ENCODE assay signal across 7 mouse cellular contexts in the genomic region with DNA sequence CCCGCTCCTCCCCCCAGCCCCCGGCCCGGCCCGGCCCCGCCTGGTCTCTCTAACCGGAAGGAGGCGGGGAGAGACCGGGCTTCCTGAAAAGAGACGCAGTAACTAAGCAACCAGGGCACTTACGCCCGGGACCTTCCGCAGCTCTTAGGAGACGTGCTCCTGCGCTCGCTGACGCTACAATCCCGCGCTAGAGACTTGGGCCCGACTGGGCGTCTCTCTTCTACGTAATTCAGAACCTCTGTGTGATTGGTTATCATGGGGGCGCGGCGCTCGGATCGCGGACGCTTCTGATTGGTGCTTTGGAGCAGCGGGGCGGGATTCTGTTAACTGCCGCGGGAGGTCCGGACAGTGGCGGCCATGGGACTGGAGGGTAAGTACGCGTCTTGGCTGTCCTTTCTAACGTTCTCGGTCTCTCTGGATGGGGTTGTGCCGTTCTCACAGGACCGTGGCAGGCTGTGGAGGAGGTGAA. TPM values are rescaled to one million over a fixed set of nuclear protein-coding genes. Genes with fewer than 3 reads are reported as not detected.
DNase-seq lines count a peak whose midpoint lies in the region; ATAC-seq lines count a peak whose summit lies in the region.

A gene (plus strand): TSS at position 317 of the 469 bp plus-strand sequence.

- H3K36me3 ChIP-seq in intestine, embryonic 16.5 days (ENCODE audit: control insufficient read depth, insufficient read depth, low read length), result no peaks in the 10 kb centered on the region
- H3K36me3 ChIP-seq in midbrain, embryonic 11.5 days (ENCODE audit: control insufficient read depth, insufficient read depth, low read length), result no peaks in the 10 kb centered on the region

- 14% methylated on average over 38 of the region's 40 CpGs for WGBS in intestine, embryonic 16.5 days
- WGBS in midbrain, embryonic 11.5 days, result 22% methylated on average over 39 of the region's 40 CpGs

- H3K27me3 ChIP-seq in intestine, embryonic 16.5 days (replicated peaks; ENCODE audit: control insufficient read depth, insufficient read depth, low read length), result no peaks in the 10 kb centered on the region
- no peaks in the 10 kb centered on the region; the same call in 1 of the 2 replicates for H3K27me3 ChIP-seq in midbrain, embryonic 11.5 days (ENCODE audit: control insufficient read depth, insufficient read depth, low read length)

- H3K4me1 ChIP-seq in intestine, embryonic 16.5 days (ENCODE audit: control insufficient read depth, insufficient read depth, low read length), result no peaks in the 10 kb centered on the region
- peaks cover 3% of the 10 kb centered on the region; the same call in 1 of the 2 replicates for H3K4me1 ChIP-seq in midbrain, embryonic 11.5 days (ENCODE audit: control insufficient read depth, insufficient read depth, low read length)

- H3K27ac ChIP-seq in intestine, embryonic 16.5 days (ENCODE audit: low read length), result peak within 1 kb of the TSS; percentile 72
- no peak within 1 kb of the TSS; the same call in 1 of the 2 replicates for H3K27ac ChIP-seq in midbrain, embryonic 11.5 days (ENCODE audit: low read depth, low read length)

- H3K4me2 ChIP-seq in intestine, embryonic 16.5 days (ENCODE audit: low read depth, low read length), result peak within 1 kb of the TSS; percentile 46
- peak within 1 kb of the TSS; percentile 46 for H3K4me2 ChIP-seq in midbrain, embryonic 11.5 days

- no peaks in the 10 kb centered on the region for H3K9me3 ChIP-seq in intestine, embryonic 16.5 days (ENCODE audit: control insufficient read depth, low read length)
- no peaks in the 10 kb centered on the region for H3K9me3 ChIP-seq in midbrain, embryonic 11.5 days (ENCODE audit: control insufficient read depth, low read length)

- peak within 1 kb of the TSS; percentile 65 for H3K4me3 ChIP-seq in intestine, embryonic 16.5 days (ENCODE audit: low read length)
- peak within 1 kb of the TSS; percentile 47 for H3K4me3 ChIP-seq in midbrain, embryonic 11.5 days (ENCODE audit: low read depth, low read length)

- intact Hi-C loops in gastrocnemius, postnatal 36 days (cut with DNase I), result no loop called here
- intact Hi-C loops in left cerebral cortex, postnatal 36 days (cut with DNase I), result no loop called here

- ATAC-seq in intestine, embryonic 16.5 days, result peak; percentile 99
- ATAC-seq in midbrain, embryonic 11.5 days (ENCODE audit: low FRiP score), result peak; percentile 99

- peak within 1 kb of the TSS; percentile 78 for H3K9ac ChIP-seq in intestine, embryonic 16.5 days (ENCODE audit: low read depth, low read length)
- peak within 1 kb of the TSS; percentile 70 for H3K9ac ChIP-seq in midbrain, embryonic 11.5 days (ENCODE audit: low read length)

- peak; percentile 94 for DNase-seq in adrenal gland, adult 2 months
- DNase-seq in embryo, embryonic 11.5 days (ENCODE audit: low read depth, low spot score), result peak; percentile 82
- peak; percentile 78 to 81 for DNase-seq in gastrocnemius, postnatal 36 days
- DNase-seq in left cerebral cortex, postnatal 36 days (ENCODE audit: low spot score in 2 of 2), result peak; percentile 89 to 90
- DNase-seq in midbrain, embryonic 11.5 days (ENCODE audit: low spot score, missing footprints), result peak; percentile 96
- peak; percentile 96 for DNase-seq in skeletal muscle tissue, adult 2 months (ENCODE audit: low read depth, low spot score)

RNA-seq across cellular contexts. Expression of the gene that starts here (rescaled TPM):
- total RNA-seq in adrenal gland, adult 2 months (2021), result 10 to 100 TPM in 1 of 2 experiments, 1 to 10 TPM in 1; 5.1 to 10.9 TPM
- 1.1 and 1.4 TPM in 2 replicates for polyA plus RNA-seq in adrenal gland, adult 2 months (2012; rRNA removed)
- 1 to 10 TPM; 1.6 to 1.7 TPM for total RNA-seq in gastrocnemius, postnatal 36 days (2021)
- 20.0 and 21.1 TPM in 2 replicates for polyA plus RNA-seq in intestine, embryonic 16.5 days (2015; fragmentation: Nextera tagmentation; extraction: Ambion mirVana)
- 1 to 10 TPM; 5.8 to 7.2 TPM for total RNA-seq in left cerebral cortex, postnatal 36 days (2021)
- polyA plus RNA-seq in midbrain, embryonic 11.5 days (2014; fragmentation: Nextera tagmentation; extraction: Ambion mirVana), result 15.8 and 17.5 TPM in 2 replicates
